Mouse (Mus musculus) limb, embryonic 11.5 days (tissue): ENCODE measurements around the gene Tph2. TPM values are rescaled to one million over a fixed set of nuclear protein-coding genes. Genes with fewer than 3 reads are reported as not detected.
"Not testable (repeated sequence)": the region's sequence is repeated elsewhere in the genome, so short reads cannot be mapped to it uniquely, and the experiment has no call there.

Source experiments
- ATAC-seq: fragments of 200-750 bp; cut with Nextera tagmentation; 2 replicates; pipeline ENCODE4 v1.8.0; 2017; ENCODE audit warnings: low read depth; ENCODE audit not compliant: insufficient number of reproducible peaks, low FRiP score, low TSS enrichment
- DNase-seq: peaks from one replicate; pipeline ENCODE4 v3.0.0-alpha.2; 2015; ENCODE audit warnings: low spot score
- H3K27ac ChIP-seq: fragments of 300-500 bp; sonication (generic); replicated peaks from 2 replicates; pipeline ENCODE4 v1.5.1; 2014; ENCODE audit warnings: low read depth, mild to moderate bottlenecking, low read length
- H3K27me3 ChIP-seq: fragments of 300-500 bp; sonication (generic); 2 replicates; pipeline ENCODE4 v1.6.1; 2014; ENCODE audit warnings: mild to moderate bottlenecking, low read length, mixed read lengths; ENCODE audit not compliant: control insufficient read depth, insufficient read depth
- H3K36me3 ChIP-seq: fragments of 300-500 bp; sonication (generic); 2 replicates; pipeline ENCODE4 v1.6.1; 2014; ENCODE audit warnings: mild to moderate bottlenecking, low read length, moderate library complexity, mixed read lengths; ENCODE audit not compliant: control insufficient read depth, insufficient read depth
- H3K4me1 ChIP-seq: fragments of 300-500 bp; sonication (generic); 2 replicates; pipeline ENCODE4 v1.6.1; 2014; ENCODE audit warnings: low read length, mixed read lengths; ENCODE audit not compliant: control insufficient read depth, insufficient read depth
- H3K4me2 ChIP-seq: fragments of 300-500 bp; sonication (generic); 2 replicates; pipeline ENCODE4 v1.6.1; 2014; ENCODE audit warnings: low read depth, mild to moderate bottlenecking, moderate library complexity; ENCODE audit not compliant: severe bottlenecking
- H3K4me3 ChIP-seq: fragments of 300-500 bp; sonication (generic); 2 replicates; pipeline ENCODE4 v1.5.1; 2014; ENCODE audit warnings: low read depth, low read length
- H3K9ac ChIP-seq: fragments of 300-500 bp; sonication (generic); 2 replicates; pipeline ENCODE4 v1.6.1; 2014; ENCODE audit warnings: mild to moderate bottlenecking, low read length
- H3K9me3 ChIP-seq: fragments of 300-500 bp; sonication (generic); 2 replicates; pipeline ENCODE4 v1.6.1; 2016; ENCODE audit warnings: low read length; ENCODE audit not compliant: control insufficient read depth
- WGBS: fragments of 180-500 bp; shearing (Covaris S2); extraction: QIAGEN DNeasy Blood & Tissue Kit; methylation state at CpG from one replicate; pipeline ENCODE4 v1.1.7; 2014; 5-methylcytosine and 5-hydroxymethylcytosine counted together
- polyA plus RNA-seq: library from polyadenylated mRNA; unstranded; fragments of >200 nt; fragmentation: Nextera tagmentation; extraction: Ambion mirVana; gene quantifications from 2 replicates; pipeline ENCODE4 v1.2.1, GENCODE M21; 2014

Tph2 gene
- polyA plus RNA-seq, 1 experiment from 2014 or later, result 0.05 TPM

DNA sequence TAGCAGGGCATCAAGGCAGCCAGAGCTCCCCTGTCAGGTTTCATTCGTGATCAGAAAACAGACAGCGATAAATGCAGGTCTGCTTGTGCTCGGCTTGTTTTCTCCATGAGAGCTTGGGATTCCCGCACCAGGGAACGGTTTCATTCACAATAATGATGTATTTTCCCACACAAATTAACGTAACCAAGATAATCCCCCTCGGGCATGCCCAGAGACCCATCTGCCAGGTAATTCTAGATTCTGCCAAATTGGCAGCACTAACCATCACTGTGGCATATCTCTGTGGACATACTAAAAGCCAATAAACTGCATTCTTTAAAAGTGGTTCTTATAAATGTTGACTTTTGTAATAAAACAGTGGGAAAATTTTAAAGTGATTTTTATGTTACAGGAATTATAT is 6.4 kb upstream of the Tph2 start:
- Histone ChIP-seq H3K4me2 (no peak overlapping the region), H3K4me1 (no peaks in the 10 kb centered on the region), H3K36me3 (no peaks in the 10 kb centered on the region), H3K27ac (no peak overlapping the region), H3K27me3 (no peaks in the 10 kb centered on the region), H3K9me3 (no peaks in the 10 kb centered on the region), H3K4me3 (no peak overlapping the region), H3K9ac (no peak overlapping the region)
- DNase-seq (no peak), ATAC-seq (no peak)
- WGBS, result 89% methylated on average over 7 of the region's 7 CpGs

DNA sequence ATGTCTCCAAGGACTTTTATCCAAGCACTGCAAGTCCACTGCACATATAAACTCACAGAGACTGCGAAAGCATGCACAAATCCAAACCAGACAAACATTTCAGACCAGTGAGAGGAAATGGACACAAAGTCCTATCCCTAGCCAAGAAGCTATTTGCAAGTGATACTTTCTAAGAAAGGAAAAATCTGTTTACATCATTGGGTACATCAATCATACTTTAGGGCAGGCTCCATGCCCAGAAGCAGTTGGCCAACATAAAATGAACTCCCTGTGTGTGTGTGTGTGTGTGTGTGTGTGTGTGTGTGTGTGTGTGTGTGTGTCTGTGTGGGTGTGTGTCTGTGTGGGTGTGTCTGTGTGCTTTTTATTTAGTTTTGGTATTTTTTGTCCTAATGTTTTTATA is 2.6 kb upstream of the Tph2 start:
- no peak for ATAC-seq

DNA sequence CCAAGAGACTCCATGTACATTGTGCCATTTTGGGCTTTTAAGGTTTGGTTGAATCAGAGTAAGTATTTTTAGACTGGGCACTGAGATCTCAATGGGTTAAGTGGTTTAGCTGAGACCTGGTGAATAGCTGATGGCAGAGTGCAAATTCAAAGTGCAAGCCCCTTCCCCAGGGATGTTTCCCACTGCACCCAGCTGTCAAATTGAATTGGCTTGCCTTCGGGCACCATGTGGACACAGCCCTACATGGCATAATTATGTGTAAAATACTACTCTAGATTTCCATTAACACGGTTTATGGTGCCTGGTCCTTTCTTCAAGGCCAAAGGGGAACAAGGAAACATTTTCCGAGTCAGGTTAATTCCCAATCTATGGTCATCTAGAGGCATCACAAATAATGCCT is 3.8 kb downstream of the Tph2 start:
- H3K4me2 ChIP-seq, result no peak overlapping the region
- ATAC-seq, result no peak
- no peak overlapping the region for H3K4me3 ChIP-seq
- no peak for DNase-seq
- no peak overlapping the region for H3K9ac ChIP-seq
- no peaks in the 10 kb centered on the region for H3K4me1 ChIP-seq
- 76% methylated on average over 3 of the region's 3 CpGs for WGBS
- H3K36me3 ChIP-seq, result no peaks in the 10 kb centered on the region
- H3K27me3 ChIP-seq, result no peaks in the 10 kb centered on the region
- H3K9me3 ChIP-seq, result no peaks in the 10 kb centered on the region
- H3K27ac ChIP-seq, result no peak overlapping the region

More for the DNA sequence above, 2.6 kb upstream of the Tph2 start:
- no peak overlapping the region for H3K27ac ChIP-seq
- DNase-seq, result no peak
- no peak overlapping the region for H3K4me2 ChIP-seq
- no peaks in the 10 kb centered on the region for H3K4me1 ChIP-seq
- no peaks in the 10 kb centered on the region for H3K36me3 ChIP-seq
- H3K9ac ChIP-seq, result no peak overlapping the region
- H3K27me3 ChIP-seq, result no peaks in the 10 kb centered on the region
- H3K9me3 ChIP-seq, result no peaks in the 10 kb centered on the region
- H3K4me3 ChIP-seq, result no peak overlapping the region
- 91% methylated on average over 1 of the region's 1 CpGs for WGBS

DNA sequence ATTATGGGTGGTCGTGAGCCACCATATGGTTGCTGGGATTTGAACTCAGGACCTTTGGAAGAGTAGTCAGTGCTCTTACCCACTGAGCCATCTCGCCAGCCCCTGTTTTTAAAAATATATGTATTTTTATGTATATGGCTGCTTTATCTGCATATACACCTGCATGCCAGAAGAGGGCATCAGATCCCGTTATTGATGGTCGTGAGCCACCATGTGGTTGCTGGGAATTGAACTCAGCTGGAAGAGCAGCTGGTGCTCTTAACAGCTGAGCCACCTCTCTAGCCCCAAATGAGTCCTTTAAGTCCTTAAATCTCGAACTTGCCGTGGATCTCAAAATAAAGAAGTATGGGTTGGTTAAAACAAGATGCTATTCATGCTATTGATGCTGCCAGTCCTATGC is 6.8 kb downstream of the Tph2 start:
- ATAC-seq, H3K9ac ChIP-seq, H3K36me3 ChIP-seq, H3K4me2 ChIP-seq, DNase-seq, H3K27ac ChIP-seq, H3K9me3 ChIP-seq, H3K4me3 ChIP-seq, H3K27me3 ChIP-seq, H3K4me1 ChIP-seq: not testable (repeated sequence)
- 60% methylated on average over 6 of the region's 6 CpGs for WGBS

DNA sequence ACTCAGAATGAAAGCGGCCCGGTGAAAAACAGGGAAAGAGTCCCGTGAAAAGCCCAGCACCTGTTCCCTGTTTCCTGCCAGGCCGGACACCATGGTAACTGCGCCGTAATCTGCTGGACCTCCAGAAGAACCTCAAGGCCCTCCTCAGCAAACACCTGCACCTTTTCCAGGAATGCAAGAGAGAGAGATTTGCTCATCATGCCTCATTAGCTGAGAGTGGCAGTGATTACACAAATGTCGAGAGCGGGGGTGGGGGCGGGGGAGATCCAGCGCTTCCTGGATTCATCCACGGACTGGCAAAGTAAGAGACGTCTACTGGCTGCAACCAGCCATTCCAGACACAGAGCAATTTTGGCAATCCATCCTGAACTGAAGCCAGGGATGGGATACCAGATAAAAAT is 9.2 kb downstream of the Tph2 start:
- no peak for DNase-seq
- WGBS, result 54% methylated on average over 12 of the region's 12 CpGs
- no peaks in the 10 kb centered on the region for H3K27me3 ChIP-seq
- H3K9ac ChIP-seq, result no peak overlapping the region
- no peak for ATAC-seq
- no peak overlapping the region for H3K27ac ChIP-seq
- no peak overlapping the region for H3K4me3 ChIP-seq
- H3K36me3 ChIP-seq, result no peaks in the 10 kb centered on the region
- H3K4me2 ChIP-seq, result no peak overlapping the region
- no peaks in the 10 kb centered on the region for H3K4me1 ChIP-seq
- H3K9me3 ChIP-seq, result no peaks in the 10 kb centered on the region

DNA sequence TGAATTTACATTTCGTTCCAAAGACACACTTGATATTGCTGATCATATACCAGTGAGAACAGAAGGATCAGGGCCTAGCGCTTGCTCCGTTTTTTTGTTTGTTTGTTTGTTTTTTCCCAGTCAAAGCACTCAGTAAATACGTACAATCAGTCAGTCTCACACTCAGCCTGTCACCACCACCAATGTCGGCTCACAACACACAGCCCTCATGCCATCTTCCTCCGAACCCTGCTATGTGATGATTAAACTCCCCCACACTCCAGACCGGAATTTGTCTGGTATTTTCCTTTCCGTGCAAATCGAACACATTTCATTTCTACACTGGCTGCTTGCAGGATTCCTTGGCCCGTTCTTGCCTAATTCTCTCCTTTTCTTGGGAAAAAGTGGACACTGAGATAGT is 11.5 kb downstream of the Tph2 start:
- no peak overlapping the region for H3K4me2 ChIP-seq
- H3K36me3 ChIP-seq, result no peaks in the 10 kb centered on the region
- ATAC-seq, result no peak
- no peaks in the 10 kb centered on the region for H3K9me3 ChIP-seq
- DNase-seq, result no peak
- H3K27me3 ChIP-seq, result no peaks in the 10 kb centered on the region
- WGBS, result 84% methylated on average over 10 of the region's 10 CpGs
- H3K4me3 ChIP-seq, result no peak overlapping the region
- no peak overlapping the region for H3K27ac ChIP-seq
- no peak overlapping the region for H3K9ac ChIP-seq
- H3K4me1 ChIP-seq, result no peaks in the 10 kb centered on the region

DNA sequence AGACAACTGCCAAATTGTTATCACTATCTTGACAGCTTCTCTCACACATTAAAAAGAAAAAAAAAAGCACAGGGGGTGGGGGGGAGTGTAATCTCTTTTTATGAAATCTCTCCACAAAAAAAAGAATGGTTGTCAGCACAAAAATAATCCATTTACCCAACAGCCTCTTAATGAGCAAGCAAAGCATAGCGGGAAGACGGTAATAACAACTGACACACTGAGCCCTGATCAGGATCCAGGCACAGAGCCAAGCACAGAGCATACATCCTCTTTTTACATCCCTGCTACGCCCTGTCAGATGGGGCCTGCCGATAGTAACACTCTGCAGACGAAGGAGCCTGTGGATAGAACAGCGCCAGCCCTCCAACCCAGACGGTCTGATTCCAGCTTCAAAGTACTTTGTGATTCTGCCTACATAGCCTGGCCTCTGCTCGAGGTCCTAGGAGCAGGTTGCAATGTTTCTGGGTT is 13.4 kb downstream of the Tph2 start:
- no peak overlapping the region for H3K4me2 ChIP-seq
- DNase-seq (no peak), ATAC-seq (no peak)
- no peaks in the 10 kb centered on the region for H3K27me3 ChIP-seq
- no peak overlapping the region for H3K9ac ChIP-seq
- no peak overlapping the region for H3K4me3 ChIP-seq
- 67% methylated on average over 8 of the region's 8 CpGs for WGBS
- no peak overlapping the region for H3K27ac ChIP-seq
- H3K9me3 ChIP-seq, result no peaks in the 10 kb centered on the region
- H3K36me3 ChIP-seq, result no peaks in the 10 kb centered on the region
- no peaks in the 10 kb centered on the region for H3K4me1 ChIP-seq

DNA sequence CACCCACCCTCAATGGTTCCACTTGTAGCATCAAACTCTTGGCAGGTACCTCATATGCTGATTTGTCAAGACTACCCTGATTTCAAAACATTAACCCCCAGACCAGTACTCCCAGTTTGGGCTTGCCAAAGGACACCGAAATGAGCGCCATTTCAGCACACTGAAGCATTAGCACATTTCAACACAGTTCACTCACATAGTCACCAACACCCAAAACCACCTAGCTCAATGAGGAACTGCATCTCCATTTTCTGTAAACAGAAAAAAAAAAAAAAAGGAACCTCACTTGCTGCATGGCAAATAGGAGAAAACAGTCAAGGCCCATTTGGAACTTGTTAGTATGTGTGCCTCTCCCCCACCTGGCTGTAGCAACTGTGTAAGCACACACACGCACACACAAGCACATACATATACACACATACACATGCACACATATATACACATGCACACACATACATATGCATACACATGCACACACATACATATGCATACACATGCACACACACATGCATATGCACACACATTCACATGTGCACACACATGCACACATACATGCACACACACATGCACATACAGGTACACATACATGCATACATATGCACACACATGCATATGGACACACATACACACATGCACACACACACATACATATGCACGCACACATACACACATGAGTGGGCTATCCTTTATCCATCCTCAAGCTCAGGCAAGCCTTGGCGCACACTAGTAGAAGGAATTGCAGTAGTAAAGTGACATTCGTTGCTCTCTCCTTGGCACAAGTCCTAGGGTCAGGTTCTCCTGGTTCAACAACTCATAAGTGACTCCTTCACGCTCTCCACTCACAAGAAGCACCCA is 14.1 kb downstream of the Tph2 start:
- no peak overlapping the region for H3K27ac ChIP-seq
- DNase-seq, result no peak

DNA sequence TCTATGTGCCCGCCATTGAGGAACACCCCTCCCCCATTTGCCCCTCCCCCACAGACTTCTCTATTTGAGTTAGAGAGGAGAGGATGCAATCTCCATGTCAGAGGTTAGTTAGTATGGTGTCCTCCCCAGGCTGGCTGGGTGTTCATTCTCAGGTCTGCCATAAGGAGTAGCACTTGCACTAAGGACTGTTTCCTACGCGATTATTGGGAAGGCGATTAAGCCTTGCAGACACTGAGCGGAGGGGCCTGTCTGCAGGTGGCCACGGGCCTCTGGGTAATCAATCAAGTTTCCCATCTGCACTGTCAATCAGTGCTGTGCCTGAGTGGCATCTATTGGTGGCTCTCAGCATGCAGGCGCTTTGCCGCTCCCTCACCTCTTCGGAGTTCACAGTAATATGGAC is 15.4 kb downstream of the Tph2 start:
- H3K27me3 ChIP-seq, result no peaks in the 10 kb centered on the region
- H3K4me1 ChIP-seq, result no peaks in the 10 kb centered on the region
- DNase-seq (no peak), ATAC-seq (no peak)
- H3K4me3 ChIP-seq, result no peak overlapping the region
- H3K36me3 ChIP-seq, result no peaks in the 10 kb centered on the region
- H3K9ac ChIP-seq, result no peak overlapping the region
- WGBS, result 27% methylated on average over 9 of the region's 9 CpGs
- no peak overlapping the region for H3K4me2 ChIP-seq
- no peak overlapping the region for H3K27ac ChIP-seq
- H3K9me3 ChIP-seq, result no peaks in the 10 kb centered on the region

More for the DNA sequence above, 14.1 kb downstream of the Tph2 start:
- Histone ChIP-seq H3K27me3 (no peaks in the 10 kb centered on the region), H3K4me1 (no peaks in the 10 kb centered on the region), H3K9me3 (no peaks in the 10 kb centered on the region), H3K36me3 (no peaks in the 10 kb centered on the region), H3K4me2 (no peak overlapping the region), H3K4me3 (no peak overlapping the region), H3K9ac (no peak overlapping the region)
- ATAC-seq, result no peak
- 93% methylated on average over 7 of the region's 7 CpGs for WGBS
